Mouse (Mus musculus): ENCODE data around the gene Ubtd2. TPM values are rescaled to one million over a fixed set of nuclear protein-coding genes. Genes with fewer than 3 reads are reported as not detected.

The Ubtd2 gene
- total and polyA plus RNA-seq, 2 experiments from 2014 or later = 32.4 to 61.1 TPM

- WGBS = 36% methylated on average over 3 of the region's 3 CpGs
- Histone ChIP-seq H3K9ac (replicated peaks; ENCODE audit: low read length, poor library complexity, severe bottlenecking) (no peak overlapping the region), H3K36me3 (ENCODE audit: insufficient read depth, low read length) (no peaks in the 10 kb centered on the region; the same call in 1 of the 2 replicates), H3K4me2 (ENCODE audit: low read depth, low read length, poor library complexity, severe bottlenecking) (no peak overlapping the region), H3K27ac (ENCODE audit: low read depth, low read length) (no peak overlapping the region), H3K9me3 (ENCODE audit: low read length) (no peaks in the 10 kb centered on the region), H3K27me3 (ENCODE audit: insufficient read depth, low read length) (no peaks in the 10 kb centered on the region), H3K4me3 (ENCODE audit: low read depth, low read length) (no peak overlapping the region), H3K4me1 (ENCODE audit: insufficient read depth, low read length) (no peaks in the 10 kb centered on the region)
- no peak for TF ChIP-seq CTCF (IDR thresholded peaks at IDR 0.05)
- DNase-seq (ENCODE audit: low spot score) (no peak), ATAC-seq (ENCODE audit: low FRiP score) (no peak)
Observed at GRCm38 (mm10) chr11:32542687-32543411, 87.7 kb downstream of the Ubtd2 start.

- Histone ChIP-seq H3K9ac (replicated peaks; ENCODE audit: low read length, poor library complexity, severe bottlenecking) (no peak overlapping the region), H3K36me3 (ENCODE audit: insufficient read depth, low read length) (no peaks in the 10 kb centered on the region; the same call in 1 of the 2 replicates), H3K9me3 (ENCODE audit: low read length) (no peaks in the 10 kb centered on the region), H3K4me1 (ENCODE audit: insufficient read depth, low read length) (no peaks in the 10 kb centered on the region), H3K4me3 (ENCODE audit: low read depth, low read length) (no peak overlapping the region), H3K27me3 (ENCODE audit: insufficient read depth, low read length) (no peaks in the 10 kb centered on the region), H3K27ac (ENCODE audit: low read depth, low read length) (no peak overlapping the region), H3K4me2 (ENCODE audit: low read depth, low read length, poor library complexity, severe bottlenecking) (no peak overlapping the region)
- no peak for DNase-seq (ENCODE audit: low spot score)
- no peak for TF ChIP-seq CTCF (IDR thresholded peaks at IDR 0.05)
- ATAC-seq (ENCODE audit: low FRiP score) = no peak
- 91% methylated on average over 6 of the region's 6 CpGs for WGBS
Observed at GRCm38 (mm10) chr11:32544041-32544440, 88.9 kb downstream of the Ubtd2 start.

- no peaks in the 10 kb centered on the region; the same call in 1 of the 2 replicates for H3K4me1 ChIP-seq (ENCODE audit: insufficient read depth, low read length)
- no peak overlapping the region for H3K4me3 ChIP-seq (ENCODE audit: low read depth, low read length)
- H3K9ac ChIP-seq (replicated peaks; ENCODE audit: low read length, poor library complexity, severe bottlenecking) = no peak overlapping the region
- ATAC-seq (ENCODE audit: low FRiP score) (no peak), DNase-seq (ENCODE audit: low spot score) (no peak)
- H3K9me3 ChIP-seq (ENCODE audit: low read length) = no peaks in the 10 kb centered on the region
- no peak overlapping the region for H3K4me2 ChIP-seq (ENCODE audit: low read depth, low read length, poor library complexity, severe bottlenecking)
- no peak overlapping the region for H3K27ac ChIP-seq (ENCODE audit: low read depth, low read length)
- no peaks in the 10 kb centered on the region; the same call in 1 of the 2 replicates for H3K36me3 ChIP-seq (ENCODE audit: insufficient read depth, low read length)
- TF ChIP-seq CTCF (IDR thresholded peaks at IDR 0.05) = no peak
- WGBS = 82% methylated on average over 5 of the region's 5 CpGs
- H3K27me3 ChIP-seq (ENCODE audit: insufficient read depth, low read length) = no peaks in the 10 kb centered on the region
Observed at GRCm38 (mm10) chr11:32544497-32544896, 89.3 kb downstream of the Ubtd2 start.

- ATAC-seq (ENCODE audit: low FRiP score) (no peak), DNase-seq (ENCODE audit: low spot score) (no peak)
- no peaks in the 10 kb centered on the region; the same call in 1 of the 2 replicates for H3K36me3 ChIP-seq (ENCODE audit: insufficient read depth, low read length)
- no peaks in the 10 kb centered on the region for H3K9me3 ChIP-seq (ENCODE audit: low read length)
- H3K9ac ChIP-seq (replicated peaks; ENCODE audit: low read length, poor library complexity, severe bottlenecking) = no peak overlapping the region
- 48% methylated on average over 12 of the region's 12 CpGs for WGBS
- no peak for TF ChIP-seq CTCF (IDR thresholded peaks at IDR 0.05)
- H3K4me2 ChIP-seq (ENCODE audit: low read depth, low read length, poor library complexity, severe bottlenecking) = no peak overlapping the region
- no peaks in the 10 kb centered on the region; the same call in 1 of the 2 replicates for H3K4me1 ChIP-seq (ENCODE audit: insufficient read depth, low read length)
- H3K27me3 ChIP-seq (ENCODE audit: insufficient read depth, low read length) = no peaks in the 10 kb centered on the region
- H3K4me3 ChIP-seq (ENCODE audit: low read depth, low read length) = no peak overlapping the region
- H3K27ac ChIP-seq (ENCODE audit: low read depth, low read length) = no peak overlapping the region
Observed at GRCm38 (mm10) chr11:32545605-32546004, 90.4 kb downstream of the Ubtd2 start.

- Histone ChIP-seq H3K9me3 (ENCODE audit: low read length) (no peaks in the 10 kb centered on the region), H3K9ac (replicated peaks; ENCODE audit: low read length, poor library complexity, severe bottlenecking) (no peak overlapping the region), H3K4me2 (ENCODE audit: low read depth, low read length, poor library complexity, severe bottlenecking) (no peak overlapping the region), H3K4me1 (ENCODE audit: insufficient read depth, low read length) (no peaks in the 10 kb centered on the region; the same call in 1 of the 2 replicates), H3K4me3 (ENCODE audit: low read depth, low read length) (no peak overlapping the region), H3K27ac (ENCODE audit: low read depth, low read length) (no peak overlapping the region), H3K36me3 (ENCODE audit: insufficient read depth, low read length) (no peaks in the 10 kb centered on the region), H3K27me3 (ENCODE audit: insufficient read depth, low read length) (no peaks in the 10 kb centered on the region)
- no peak for TF ChIP-seq CTCF (IDR thresholded peaks at IDR 0.05)
- DNase-seq (ENCODE audit: low spot score) (peak; percentile 76), ATAC-seq (ENCODE audit: low FRiP score) (no peak; the same call in 1 of the 2 replicates)
- 73% methylated on average over 5 of the region's 5 CpGs for WGBS
Observed at GRCm38 (mm10) chr11:32546483-32546882, 91.3 kb downstream of the Ubtd2 start.

GRCm38 (mm10) chr11:32547391-32547947, 92.3 kb downstream of the Ubtd2 start:
- WGBS = 75% methylated on average over 10 of the region's 10 CpGs
- no peak for TF ChIP-seq CTCF (IDR thresholded peaks at IDR 0.05)
- no peaks in the 10 kb centered on the region; the same call in 1 of the 2 replicates for H3K4me1 ChIP-seq (ENCODE audit: insufficient read depth, low read length)
- DNase-seq (ENCODE audit: low spot score) = no peak
- H3K27ac ChIP-seq (ENCODE audit: low read depth, low read length) = no peak overlapping the region
- H3K27me3 ChIP-seq (ENCODE audit: insufficient read depth, low read length) = no peaks in the 10 kb centered on the region
- no peaks in the 10 kb centered on the region for H3K9me3 ChIP-seq (ENCODE audit: low read length)
- no peak overlapping the region for H3K4me2 ChIP-seq (ENCODE audit: low read depth, low read length, poor library complexity, severe bottlenecking)
- ATAC-seq (ENCODE audit: low FRiP score) = no peak
- no peak overlapping the region for H3K4me3 ChIP-seq (ENCODE audit: low read depth, low read length)
- no peak overlapping the region for H3K9ac ChIP-seq (replicated peaks; ENCODE audit: low read length, poor library complexity, severe bottlenecking)
- no peaks in the 10 kb centered on the region for H3K36me3 ChIP-seq (ENCODE audit: insufficient read depth, low read length)
